Mouse (Mus musculus) cerebellum, postnatal 10 days (tissue): Measurements from ENCODE around the gene Rassf4.

ENCODE experiments used
- DNase-seq, 2 experiments: peaks; one replicate each; pipeline ENCODE4 v3.0.0; 2021; ENCODE audit warnings: mixed read lengths in 2 of 2

Gene Rassf4

DNA sequence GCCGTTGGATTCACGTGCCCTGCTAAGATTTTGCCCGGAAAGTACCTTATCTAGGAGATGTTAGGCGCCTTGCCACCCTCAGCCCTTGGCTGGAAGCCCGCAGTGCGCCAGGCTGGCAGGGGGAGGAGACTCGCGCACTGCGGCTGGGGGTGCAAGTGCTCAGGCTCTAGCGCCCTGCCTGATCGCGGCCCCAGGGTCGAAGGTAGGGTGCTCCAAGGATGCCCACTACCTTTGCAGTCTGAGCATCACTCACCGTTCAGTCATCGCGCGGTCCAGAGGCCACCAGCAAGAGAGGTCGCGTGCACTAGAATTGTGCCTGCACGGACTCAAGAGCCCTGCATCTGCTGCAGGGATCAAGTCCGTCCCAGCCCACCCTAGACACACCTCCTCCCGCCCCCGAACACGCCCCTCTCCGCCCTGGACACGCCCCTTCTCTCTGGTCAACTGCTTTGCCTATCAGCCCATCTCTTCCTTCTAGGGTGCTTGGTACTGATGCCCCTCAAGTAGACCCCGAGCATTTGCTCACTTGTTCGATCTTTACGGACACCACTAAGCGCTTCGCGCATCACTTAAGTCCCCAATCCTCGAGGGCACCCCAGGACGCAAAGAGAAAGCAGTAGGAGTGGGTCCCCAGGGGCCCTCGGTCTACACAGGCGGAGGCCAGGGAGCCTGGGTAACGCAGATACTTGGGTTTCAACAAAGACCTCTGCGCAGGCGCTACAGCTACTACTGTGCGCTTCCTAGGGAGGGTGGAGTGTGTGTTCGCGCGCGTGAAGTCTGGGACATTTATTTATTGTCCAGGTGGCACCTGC is at the start of gene Rassf4:
Rassf4 (minus strand) TSS at position 482 of the 812 bp plus-strand sequence.
- DNase-seq = peak; percentile 90 to 94

DNA sequence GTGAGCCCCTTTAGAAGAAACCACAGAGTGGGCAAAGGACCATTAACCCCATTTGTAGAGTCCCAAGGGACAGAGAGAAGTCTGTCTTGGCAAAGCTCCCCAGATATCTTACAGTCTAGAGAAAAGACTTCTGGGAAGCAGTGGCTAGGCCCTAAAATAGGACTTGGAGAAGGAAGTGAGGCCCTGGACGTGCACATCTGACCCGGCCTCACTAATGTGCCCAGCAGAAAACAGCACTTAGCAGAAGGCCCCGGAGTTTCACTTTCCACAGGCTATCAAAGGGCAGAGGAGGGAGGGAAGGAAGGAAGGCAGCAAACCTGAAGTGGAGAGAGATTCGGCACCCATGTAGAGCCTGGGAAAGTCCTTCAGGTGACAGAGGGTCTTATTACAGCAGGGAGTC is 45.2 kb upstream of the Rassf4 start:
- DNase-seq = no peak

DNA sequence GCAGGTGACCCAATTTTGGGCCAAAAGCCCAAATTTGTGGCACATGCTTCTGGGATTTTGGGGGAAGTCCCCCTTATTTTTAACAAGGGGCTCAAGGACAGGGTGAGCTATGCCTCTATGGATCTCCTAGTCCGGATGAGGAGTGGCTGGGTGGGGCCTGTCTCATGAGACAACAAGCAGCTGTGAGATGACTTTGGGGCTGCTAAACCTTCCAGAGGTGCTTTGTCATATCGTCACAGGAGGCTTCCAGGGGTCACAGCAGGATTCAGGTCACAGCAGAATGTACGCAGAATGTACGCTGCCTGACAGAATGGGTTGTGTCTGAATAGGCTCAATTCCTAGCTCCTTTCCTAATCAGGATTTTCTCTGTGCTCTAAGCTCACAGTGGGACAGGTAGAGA is 44.6 kb upstream of the Rassf4 start:
- no peak for DNase-seq

- no peak for DNase-seq
Measured at GRCm38 (mm10) chr6:116717851-116718250, 44.1 kb upstream of the Rassf4 start.

GRCm38 (mm10) chr6:116716666-116717065 is 42.9 kb upstream of the Rassf4 start, which contains the start of gene Tmem72:
Gene Tmem72 (minus strand): TSS chr6:116716913.
- DNase-seq = peak; percentile 24 to 33

DNA sequence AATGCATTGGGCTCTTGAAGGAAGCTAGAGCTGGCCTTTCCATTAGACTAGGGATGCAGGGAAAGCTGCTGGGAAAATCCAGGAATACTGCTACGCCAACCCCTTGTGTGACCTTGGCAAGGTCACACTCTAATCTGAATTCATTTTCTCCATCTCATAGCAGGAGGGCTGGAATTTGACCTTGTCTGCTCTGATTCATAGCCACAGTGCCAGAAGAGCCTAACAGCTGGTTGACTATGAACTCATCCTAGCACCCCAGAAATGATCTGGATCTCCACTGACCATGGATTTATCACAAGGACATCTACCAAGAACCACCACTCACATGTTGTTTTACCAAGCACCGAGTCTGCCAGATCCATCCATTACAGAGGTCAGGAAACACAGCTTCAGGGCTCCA is 41.4 kb upstream of the Rassf4 start:
- DNase-seq = no peak

- DNase-seq = no peak
Measured at GRCm38 (mm10) chr6:116714576-116714975, 40.8 kb upstream of the Rassf4 start.

DNA sequence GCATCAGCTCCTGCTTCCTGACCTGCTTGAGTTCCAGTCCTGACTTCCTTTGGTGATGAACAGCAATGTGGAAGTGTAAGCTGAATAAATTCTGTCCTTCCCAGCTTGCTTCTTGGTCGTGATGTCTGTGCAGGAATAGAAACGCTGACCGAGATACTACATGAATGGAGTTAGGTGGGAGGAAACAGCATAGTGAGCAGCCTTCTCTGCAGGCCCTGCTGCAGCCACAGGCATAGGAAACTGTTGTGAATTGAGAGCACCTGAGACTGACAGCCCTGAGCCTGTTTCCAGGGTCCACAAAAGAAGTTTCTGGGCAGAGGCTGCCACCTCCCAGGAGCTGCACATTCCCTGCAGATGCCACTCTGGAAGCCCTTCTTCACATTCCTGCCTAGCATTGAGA is 40.2 kb upstream of the Rassf4 start:
- no peak for DNase-seq

- no peak for DNase-seq
Measured at GRCm38 (mm10) chr6:116712503-116712902, 38.8 kb upstream of the Rassf4 start.

- DNase-seq = no peak
Measured at GRCm38 (mm10) chr6:116712062-116712461, 38.3 kb upstream of the Rassf4 start.

- no peak for DNase-seq
Measured at GRCm38 (mm10) chr6:116704320-116704719, 30.6 kb upstream of the Rassf4 start.

GRCm38 (mm10) chr6:116700821-116701220 is 27.1 kb upstream of the Rassf4 start:
- DNase-seq = no peak

- DNase-seq = no peak
Measured at GRCm38 (mm10) chr6:116697896-116698425, 24.2 kb upstream of the Rassf4 start.

DNA sequence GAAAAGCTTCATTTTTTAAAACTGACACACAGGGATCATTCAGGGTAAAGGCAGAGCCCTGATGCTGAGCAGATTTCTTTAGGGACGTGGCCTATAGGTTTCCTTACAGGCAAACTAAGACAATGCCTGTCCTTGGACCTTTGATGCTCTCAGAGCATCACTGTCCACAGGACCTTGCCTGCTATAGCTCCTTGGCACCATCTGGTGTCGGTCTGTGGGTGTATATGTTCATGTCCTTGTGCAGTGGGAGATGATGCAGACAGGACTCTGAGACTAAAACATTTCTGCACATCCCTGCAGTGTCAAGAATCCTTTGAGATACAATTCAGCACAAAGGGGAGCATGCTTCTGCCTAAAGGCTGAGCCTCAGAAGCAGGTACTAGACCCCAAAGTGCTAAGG is 23.7 kb upstream of the Rassf4 start:
- peak; percentile 48 to 60 for DNase-seq

GRCm38 (mm10) chr6:116694346-116694745 is 20.6 kb upstream of the Rassf4 start:
- no peak for DNase-seq

DNA sequence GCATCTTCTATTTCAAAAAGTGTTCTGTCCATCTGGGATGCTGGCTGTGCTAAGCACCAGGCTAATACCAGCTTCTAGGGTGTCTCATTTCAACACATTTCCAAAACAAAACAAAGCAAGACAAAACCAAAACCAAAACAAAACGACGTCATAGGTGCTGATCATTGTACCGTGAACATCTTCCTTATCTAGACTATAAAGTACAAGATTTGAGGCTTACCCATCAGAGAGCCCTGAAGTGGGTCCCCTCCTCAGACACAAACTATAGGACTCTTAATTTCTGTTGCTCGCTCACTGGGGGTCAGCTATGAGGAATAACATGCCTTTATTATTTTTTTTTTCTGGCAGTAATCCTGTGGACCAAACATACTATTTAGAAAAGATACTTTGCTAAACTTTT is 19.9 kb upstream of the Rassf4 start:
- DNase-seq = no peak

DNA sequence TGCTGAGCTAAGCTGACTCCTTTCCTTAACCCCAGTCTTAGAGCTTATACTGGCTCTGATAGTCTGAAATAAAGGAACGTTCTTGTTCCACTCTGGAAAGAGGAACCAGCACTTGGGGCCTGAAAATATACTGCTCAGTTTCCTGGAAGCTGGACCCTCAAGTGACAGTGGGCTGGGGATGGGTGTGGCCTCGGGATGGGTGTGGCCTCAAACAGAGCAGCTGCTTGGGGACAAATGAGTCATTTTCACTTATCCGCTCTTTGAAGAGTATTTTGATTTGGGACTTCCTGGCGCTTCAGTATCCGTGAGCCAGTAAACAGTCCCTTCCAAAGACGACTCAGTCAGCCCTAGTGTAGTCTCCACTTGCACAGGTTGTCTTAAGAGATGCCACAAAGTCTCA is 8.6 kb upstream of the Rassf4 start:
- DNase-seq = no peak

DNA sequence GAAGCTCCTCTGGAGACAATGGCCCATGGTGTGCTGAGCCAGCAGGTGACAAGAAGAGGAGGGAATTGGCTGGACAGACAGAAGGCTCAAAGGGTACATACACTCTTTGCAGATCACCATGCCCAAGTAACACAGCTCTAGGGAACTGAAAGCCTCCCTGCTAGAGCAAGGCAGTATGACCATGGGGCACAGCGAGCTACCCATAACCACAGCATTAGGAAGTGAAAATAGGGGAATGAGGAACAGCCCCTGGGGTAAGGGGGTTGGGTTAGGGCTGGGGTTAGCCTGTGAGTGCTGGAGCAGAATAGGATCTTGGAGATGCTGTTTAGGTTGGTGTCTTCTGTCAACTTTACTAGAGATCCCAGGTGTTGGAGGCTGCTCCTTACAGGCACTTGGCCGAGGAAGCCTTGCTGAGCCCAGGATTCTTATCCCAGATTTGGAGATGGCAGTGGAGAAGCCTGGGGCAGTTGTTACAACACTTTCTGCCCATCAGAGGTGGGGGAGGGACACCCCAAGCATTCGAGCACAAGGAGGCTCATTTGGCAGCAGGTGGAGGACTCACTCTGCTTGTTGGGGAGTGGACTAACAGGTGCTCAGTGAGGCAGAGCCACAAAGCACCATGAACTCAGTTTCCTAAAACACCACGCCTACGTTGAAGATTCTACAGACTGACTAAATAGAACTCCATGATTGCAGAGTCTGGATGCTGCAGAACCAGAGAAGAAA is 6.0 kb upstream of the Rassf4 start:
- DNase-seq = no peak

DNA sequence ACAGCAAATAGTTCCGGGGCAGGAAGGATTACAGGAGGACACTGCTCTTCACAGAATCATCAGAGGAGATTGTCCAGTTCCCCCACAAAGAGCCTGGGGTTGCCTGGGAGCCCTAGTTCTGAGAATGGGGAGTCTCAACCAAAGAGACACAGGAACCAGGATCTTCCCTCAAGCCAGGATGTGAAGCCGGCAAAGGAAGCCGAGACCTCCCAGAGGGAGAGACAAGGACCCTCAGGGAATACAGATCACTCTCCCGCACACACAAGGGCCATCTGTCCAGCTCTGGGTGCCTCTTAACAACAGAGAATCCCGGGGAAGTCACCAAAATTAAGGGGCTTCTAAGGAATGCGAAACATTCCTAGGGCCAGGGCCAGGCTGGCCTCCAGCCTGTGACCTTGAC is 3.6 kb upstream of the Rassf4 start:
- DNase-seq = no peak

DNA sequence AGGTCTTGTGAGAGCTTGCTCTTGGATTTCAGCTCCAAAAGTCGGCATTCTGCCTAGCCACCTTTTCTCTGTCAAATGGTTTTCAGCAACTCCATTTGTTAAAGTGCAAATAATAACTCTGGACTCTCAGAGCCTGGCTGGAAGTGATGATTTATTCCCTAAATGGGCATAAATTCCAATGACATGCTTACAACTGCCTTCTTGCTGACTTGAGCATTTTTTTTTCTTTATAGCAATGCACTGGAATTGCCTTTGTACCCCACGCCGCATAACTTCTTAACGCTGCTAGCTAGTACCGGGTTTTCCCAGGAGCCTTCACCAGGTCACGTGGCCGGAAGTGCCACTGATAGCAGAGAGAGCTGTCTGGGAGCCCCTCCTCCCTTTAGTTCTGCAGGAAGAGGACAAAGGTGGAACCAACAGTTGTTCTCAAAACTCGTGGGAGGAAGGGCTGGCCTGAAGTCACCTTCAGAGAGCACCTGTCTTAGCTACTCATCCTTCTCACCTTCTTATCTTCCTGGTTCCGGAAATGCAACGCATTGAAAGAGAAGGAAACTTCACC is 2.7 kb upstream of the Rassf4 start:
- DNase-seq = no peak

- peak; percentile 38 to 46 for DNase-seq
Measured at GRCm38 (mm10) chr6:116674283-116674886, 633 bp upstream of the Rassf4 start.

DNA sequence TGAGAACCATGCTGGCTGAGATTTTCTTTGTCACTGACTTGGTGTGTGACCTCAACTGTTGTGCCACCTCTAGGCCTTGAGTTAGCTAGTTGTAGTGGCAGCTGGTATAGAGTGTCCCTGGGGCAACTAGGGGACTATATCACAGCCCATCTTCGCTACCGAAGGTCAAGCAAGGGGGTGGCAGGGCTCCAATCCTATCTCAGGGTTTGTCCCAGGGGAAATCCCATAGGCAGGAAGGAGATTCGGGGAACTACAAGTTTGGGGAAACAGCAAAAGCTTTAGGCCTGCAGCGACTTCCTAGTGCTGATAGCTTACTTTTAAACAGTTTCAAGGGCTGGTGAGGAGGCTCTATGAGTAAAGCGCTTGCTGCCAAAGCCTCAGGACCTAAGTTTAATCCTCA is 1.4 kb downstream of the Rassf4 start:
- peak; percentile 56 to 57 for DNase-seq

- DNase-seq = peak in 1 of 2 experiments; percentile 36
Measured at GRCm38 (mm10) chr6:116671768-116672167, 2.0 kb downstream of the Rassf4 start.
